16 mouse cellular contexts compared by ENCODE assay signal in genomic region chr4:142845066-142845696, GRCm38 (mm10).
DNase-seq lines count a peak whose midpoint lies in the region; ATAC-seq lines count a peak whose summit lies in the region.
"Had no signal": no experiment of that assay in that cellular context is flagged by ENCODE, and none has a peak within 500 bp of the region (broad histone marks: within the 10 kb centered on the region; RNA-seq: fewer than 3 reads in every experiment).

No protein-coding gene starts in this region.

- H3K9ac ChIP-seq in heart, embryonic 13.5 days = no peak overlapping the region
- H3K9ac ChIP-seq in intestine, embryonic 16.5 days (ENCODE audit: low read depth, low read length) = no peak overlapping the region
- H3K9ac ChIP-seq: hindbrain, embryonic 12.5 days; liver, embryonic 15.5 days had no signal

- H3K4me1 ChIP-seq in heart, embryonic 13.5 days = peaks cover 8% of the 10 kb centered on the region
- H3K4me1 ChIP-seq in intestine, embryonic 16.5 days (ENCODE audit: control insufficient read depth, insufficient read depth, low read length) = no peaks in the 10 kb centered on the region; the same call in 1 of the 2 replicates
- H3K4me1 ChIP-seq: hindbrain, embryonic 12.5 days; liver, embryonic 15.5 days had no signal

- intact Hi-C loops in heart, postnatal 36 days (cut with DNase I) = no loop called here

- H3K9me3 ChIP-seq in heart, embryonic 13.5 days = peaks cover 3% of the 10 kb centered on the region; the same call in 1 of the 2 replicates
- H3K9me3 ChIP-seq in intestine, embryonic 16.5 days (ENCODE audit: control insufficient read depth, low read length) = no peaks in the 10 kb centered on the region
- H3K9me3 ChIP-seq: hindbrain, embryonic 12.5 days; liver, embryonic 15.5 days had no signal

- H3K27me3 ChIP-seq in heart, embryonic 13.5 days (replicated peaks) = no peaks in the 10 kb centered on the region
- no peaks in the 10 kb centered on the region for H3K27me3 ChIP-seq in intestine, embryonic 16.5 days (replicated peaks; ENCODE audit: control insufficient read depth, insufficient read depth, low read length)
- H3K27me3 ChIP-seq: hindbrain, embryonic 12.5 days; liver, embryonic 15.5 days had no signal

- ATAC-seq in heart, embryonic 13.5 days (ENCODE audit: extremely low read depth, insufficient number of reproducible peaks, low FRiP score, low TSS enrichment) = no peak
- ATAC-seq in intestine, embryonic 16.5 days = peak; percentile 44; the same call in 1 of the 2 replicates

- H3K27ac ChIP-seq in heart, embryonic 13.5 days (replicated peaks) = 0 out of 2 replicates have a peak overlapping the region, but pooled peaks have one; percentile 5
- H3K27ac ChIP-seq in intestine, embryonic 16.5 days (ENCODE audit: low read length) = no peak overlapping the region
- H3K27ac ChIP-seq: hindbrain, embryonic 12.5 days; liver, embryonic 15.5 days had no signal

- no peak overlapping the region for H3K4me2 ChIP-seq in heart, embryonic 13.5 days
- no peak overlapping the region for H3K4me2 ChIP-seq in intestine, embryonic 16.5 days (ENCODE audit: low read depth, low read length)
- H3K4me2 ChIP-seq: hindbrain, embryonic 12.5 days; liver, embryonic 15.5 days had no signal

- 44% methylated on average over 6 of the region's 6 CpGs for WGBS in heart, embryonic 13.5 days
- 47% methylated on average over 6 of the region's 6 CpGs for WGBS in intestine, embryonic 16.5 days

- H3K36me3 ChIP-seq in heart, embryonic 13.5 days = no peaks in the 10 kb centered on the region
- no peaks in the 10 kb centered on the region for H3K36me3 ChIP-seq in intestine, embryonic 16.5 days (ENCODE audit: control insufficient read depth, insufficient read depth, low read length)
- H3K36me3 ChIP-seq: hindbrain, embryonic 12.5 days; liver, embryonic 15.5 days had no signal

- no peak overlapping the region for H3K4me3 ChIP-seq in heart, embryonic 13.5 days
- H3K4me3 ChIP-seq in intestine, embryonic 16.5 days (ENCODE audit: low read length) = no peak overlapping the region
- H3K4me3 ChIP-seq: erythroblast, embryonic 14.5 days; hindbrain, embryonic 12.5 days; liver, embryonic 15.5 days had no signal

- no peak for DNase-seq in heart, postnatal 36 days
- peak; percentile 13 for DNase-seq in kidney, postnatal 14 days
- no peak for DNase-seq in kidney, postnatal 36 days
- DNase-seq in right cerebral cortex, adult 18-20 months = peak; percentile 4
- DNase-seq in right cerebral cortex, postnatal 25 days = no peak
- DNase-seq in adrenal gland, adult 18-20 months (ENCODE audit: low spot score in 2 of 2) = no peak
- DNase-seq: cerebellum, adult 2 months; gastrocnemius, postnatal 25 days; layer of hippocampus, postnatal 36 days; left cerebral cortex, postnatal 4 days; right cerebral cortex, postnatal 4 days had no signal

Comparison
In these comparisons a context has a peak if more than half of its experiments do, and no peak if none do; other contexts are left out.
1. DNase-seq: peak in kidney, postnatal 14 days (single experiment) and right cerebral cortex, adult 18-20 months (single experiment); none in heart, postnatal 36 days (0 of 2), kidney, postnatal 36 days (0 of 2), right cerebral cortex, postnatal 25 days (single experiment) and adrenal gland, adult 18-20 months (0 of 2).